Mouse (Mus musculus): Measurements from ENCODE around the gene Cept1.

DNA sequence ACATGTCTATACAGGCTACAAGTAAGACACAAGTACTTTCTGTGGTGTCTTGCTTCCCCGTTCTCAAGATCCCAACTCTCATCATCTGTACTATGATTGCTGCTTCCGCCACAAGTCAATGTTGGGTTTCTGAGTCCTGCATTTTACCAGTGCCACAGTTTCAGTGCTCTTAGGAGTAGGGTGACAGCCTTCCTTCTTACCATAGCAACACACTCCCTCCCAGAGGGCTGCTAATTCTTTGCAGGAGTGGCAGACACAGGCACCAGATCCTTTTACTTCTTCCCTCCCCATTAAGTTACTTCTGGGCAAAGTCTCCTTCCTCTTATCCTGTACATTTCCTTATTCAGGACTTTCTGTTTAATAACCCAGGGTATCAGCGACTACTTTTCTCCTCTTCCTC lies 62.7 kb downstream of the Cept1 start:
- TF ChIP-seq CTCF (IDR thresholded peaks at IDR 0.05; ENCODE audit: low read depth) (no peak), EP300 (IDR thresholded peaks at IDR 0.05; ENCODE audit: low read depth) (no peak)

Measured in liver, embryonic 14.5 days (tissue).